Mouse (Mus musculus) stomach, postnatal 0 days (tissue): ENCODE data around the gene Noc3l.

Source experiments
- CTCF ChIP-seq: IDR thresholded peaks from 2 replicates; pipeline ENCODE4 v1.5.1; 2016; ENCODE audit warnings: antibody characterized with exemption, low read depth, mild to moderate bottlenecking, moderate library complexity
- EP300 ChIP-seq: optimal IDR thresholded peaks from 2 replicates; pipeline ENCODE3; 2016; ENCODE audit warnings: antibody characterized with exemption

GRCm38 (mm10) chr19:38846373-38846772, 27.3 kb upstream of the Noc3l start:
- TF ChIP-seq CTCF (no peak), EP300 (no peak)
